Mouse (Mus musculus) megakaryocyte, embryonic 14.5 days (primary cell): ENCODE measurements around the gene Ppp1r12b. TPM values are rescaled to one million over a fixed set of nuclear protein-coding genes. Genes with fewer than 3 reads are reported as not detected.

ENCODE experiments used
- H3K27me3 ChIP-seq: replicated peaks from 2 replicates; pipeline ENCODE3; 2012; ENCODE audit warnings: inconsistent platforms
- H3K36me3 ChIP-seq: replicated peaks from 2 replicates; pipeline ENCODE3; 2012; ENCODE audit warnings: low read length, inconsistent platforms, mixed read lengths
- H3K4me1 ChIP-seq: 2 replicates; pipeline ENCODE4 v1.6.1; 2012; ENCODE audit warnings: inconsistent platforms
- H3K4me3 ChIP-seq: replicated peaks from 2 replicates; pipeline ENCODE3; 2012; ENCODE audit warnings: moderate library complexity, mild to moderate bottlenecking, inconsistent platforms
- H3K9me3 ChIP-seq: 2 replicates; pipeline ENCODE4 v1.6.1; 2012; ENCODE audit warnings: inconsistent platforms
- FLI1 ChIP-seq: IDR thresholded peaks from 2 replicates; pipeline ENCODE4 v1.6.1; 2012; ENCODE audit warnings: low read length, inconsistent platforms, mixed read lengths
- GATA1 ChIP-seq: IDR thresholded peaks from 3 replicates; pipeline ENCODE4 v1.6.1; 2012; ENCODE audit warnings: mixed read lengths, low read length, inconsistent platforms, borderline replicate concordance
- polyA plus RNA-seq: library from polyadenylated mRNA; stranded (reverse); fragments of >175 nt; gene quantifications from 2 replicates; pipeline ENCODE4 v1.2.3, GENCODE M21; 2012; ENCODE audit warnings: low replicate concordance; ENCODE audit not compliant: insufficient read depth

The Ppp1r12b gene
- polyA plus RNA-seq, 1 experiment, result 0.60 TPM

GRCm38 (mm10) chr1:134784911-134785310 is 170.8 kb downstream of the Ppp1r12b start:
- Histone ChIP-seq H3K36me3 (peaks cover 38% of the 10 kb centered on the region), H3K27me3 (no peaks in the 10 kb centered on the region), H3K4me1 (peaks cover 4% of the 10 kb centered on the region), H3K4me3 (no peak overlapping the region), H3K9me3 (no peaks in the 10 kb centered on the region)
- no peak for TF ChIP-seq FLI1
- TF ChIP-seq GATA1, result no peak

- Histone ChIP-seq H3K9me3 (no peaks in the 10 kb centered on the region), H3K4me3 (no peak overlapping the region), H3K36me3 (peaks cover 41% of the 10 kb centered on the region)
Measured at GRCm38 (mm10) chr1:134784481-134784880, 171.3 kb downstream of the Ppp1r12b start.

GRCm38 (mm10) chr1:134783958-134784357 is 171.8 kb downstream of the Ppp1r12b start:
- Histone ChIP-seq H3K27me3 (no peaks in the 10 kb centered on the region), H3K36me3 (peaks cover 45% of the 10 kb centered on the region), H3K9me3 (no peaks in the 10 kb centered on the region), H3K4me1 (peaks cover 4% of the 10 kb centered on the region), H3K4me3 (no peak overlapping the region)
- TF ChIP-seq FLI1 (no peak), GATA1 (no peak)

More at GRCm38 (mm10) chr1:134784481-134784880, 171.3 kb downstream of the Ppp1r12b start:
- Histone ChIP-seq H3K27me3 (no peaks in the 10 kb centered on the region), H3K4me1 (peaks cover 4% of the 10 kb centered on the region)
- TF ChIP-seq GATA1 (no peak), FLI1 (no peak)

GRCm38 (mm10) chr1:134782797-134783196 is 172.9 kb downstream of the Ppp1r12b start:
- H3K36me3 ChIP-seq, result peaks cover 50% of the 10 kb centered on the region
- H3K9me3 ChIP-seq, result no peaks in the 10 kb centered on the region
- peaks cover 4% of the 10 kb centered on the region for H3K4me1 ChIP-seq
- peak overlapping the region; percentile 28 for H3K4me3 ChIP-seq
- H3K27me3 ChIP-seq, result no peaks in the 10 kb centered on the region
- no peak for TF ChIP-seq FLI1
- no peak for TF ChIP-seq GATA1

- Histone ChIP-seq H3K4me3 (no peak overlapping the region), H3K27me3 (no peaks in the 10 kb centered on the region), H3K4me1 (peaks cover 17% of the 10 kb centered on the region), H3K9me3 (no peaks in the 10 kb centered on the region), H3K36me3 (peaks cover 80% of the 10 kb centered on the region)
- TF ChIP-seq FLI1, result no peak
- no peak for TF ChIP-seq GATA1
Measured at GRCm38 (mm10) chr1:134777936-134778548, 177.7 kb downstream of the Ppp1r12b start.

GRCm38 (mm10) chr1:134777201-134777885 is 178.4 kb downstream of the Ppp1r12b start:
- H3K27me3 ChIP-seq, result no peaks in the 10 kb centered on the region
- TF ChIP-seq GATA1 (no peak), FLI1 (no peak)
- H3K36me3 ChIP-seq, result peaks cover 81% of the 10 kb centered on the region
- H3K4me3 ChIP-seq, result no peak overlapping the region
- peaks cover 17% of the 10 kb centered on the region for H3K4me1 ChIP-seq
- H3K9me3 ChIP-seq, result no peaks in the 10 kb centered on the region

- Histone ChIP-seq H3K27me3 (no peaks in the 10 kb centered on the region), H3K4me1 (peaks cover 34% of the 10 kb centered on the region), H3K9me3 (no peaks in the 10 kb centered on the region), H3K36me3 (peaks cover 84% of the 10 kb centered on the region), H3K4me3 (no peak overlapping the region)
- TF ChIP-seq FLI1 (no peak), GATA1 (no peak)
Measured at GRCm38 (mm10) chr1:134775631-134776030, 180.1 kb downstream of the Ppp1r12b start.

- no peaks in the 10 kb centered on the region for H3K27me3 ChIP-seq
- no peaks in the 10 kb centered on the region for H3K9me3 ChIP-seq
- H3K36me3 ChIP-seq, result peaks cover 89% of the 10 kb centered on the region
- peaks cover 40% of the 10 kb centered on the region for H3K4me1 ChIP-seq
- TF ChIP-seq GATA1 (no peak), FLI1 (no peak)
- H3K4me3 ChIP-seq, result no peak overlapping the region
Measured at GRCm38 (mm10) chr1:134774728-134775287, 180.9 kb downstream of the Ppp1r12b start.

GRCm38 (mm10) chr1:134774247-134774646 is 181.5 kb downstream of the Ppp1r12b start:
- Histone ChIP-seq H3K4me1 (peaks cover 40% of the 10 kb centered on the region), H3K9me3 (no peaks in the 10 kb centered on the region), H3K27me3 (no peaks in the 10 kb centered on the region), H3K36me3 (peaks cover 91% of the 10 kb centered on the region), H3K4me3 (no peak overlapping the region)
- TF ChIP-seq FLI1 (no peak), GATA1 (no peak)

GRCm38 (mm10) chr1:134773256-134773655 is 182.5 kb downstream of the Ppp1r12b start:
- Histone ChIP-seq H3K36me3 (peaks cover 94% of the 10 kb centered on the region), H3K4me3 (no peak overlapping the region), H3K9me3 (no peaks in the 10 kb centered on the region), H3K27me3 (no peaks in the 10 kb centered on the region), H3K4me1 (peaks cover 40% of the 10 kb centered on the region)
- TF ChIP-seq GATA1 (no peak), FLI1 (no peak)
